Mouse (Mus musculus) CH12.LX (cell line): ENCODE results near the gene Gm17509. TPM values are rescaled to one million over a fixed set of nuclear protein-coding genes. Genes with fewer than 3 reads are reported as not detected.

Experiments
- DNase-seq: peaks from one replicate; pipeline ENCODE4 v3.0.0-alpha.2; 2013; ENCODE audit errors: extremely low read depth
- H3K27ac ChIP-seq: 2 replicates; pipeline ENCODE4 v1.5.1; 2012; ENCODE audit warnings: low read depth, mild to moderate bottlenecking, control low read depth, moderate library complexity; ENCODE audit not compliant: insufficient read depth
- H3K27me3 ChIP-seq: replicated peaks from 2 replicates; pipeline ENCODE3; 2012; ENCODE audit warnings: inconsistent platforms
- H3K36me3 ChIP-seq, 2 experiments: replicated peaks in 1 of 2; 2 replicates each; pipeline versions ENCODE3 to v1.6.1; 2012; ENCODE audit warnings: inconsistent platforms in 1 of 2, low read length in 1 of 2, mild to moderate bottlenecking in 1 of 2, mixed read lengths in 1 of 2, moderate library complexity in 1 of 2; ENCODE audit not compliant: control insufficient read depth in 1 of 2, insufficient read depth in 1 of 2
- H3K4me1 ChIP-seq, 2 experiments: 2 replicates each; pipeline ENCODE4 v1.6.1; 2012; ENCODE audit warnings: inconsistent platforms in 1 of 2, moderate library complexity in 1 of 2; ENCODE audit not compliant: insufficient read depth in 2 of 2, control insufficient read depth in 1 of 2
- H3K4me2 ChIP-seq: 2 replicates; pipeline ENCODE4 v1.6.1; 2012; ENCODE audit warnings: low read depth, mild to moderate bottlenecking, control low read depth; ENCODE audit not compliant: poor library complexity, insufficient read depth, severe bottlenecking
- H3K4me3 ChIP-seq, 3 experiments: fragments of 150-350 bp in 1 of 3; sonication (generic) in 1 of 3; replicated peaks in 1 of 3; 2 replicates each; pipeline versions ENCODE3 to v1.5.1; 2011 to 2012; ENCODE audit warnings: low read depth in 2 of 3, low read length in 2 of 3, mild to moderate bottlenecking in 2 of 3, moderate library complexity in 2 of 3, control low read depth in 1 of 3, improper control_type of control experiment in 1 of 3, inconsistent platforms in 1 of 3, mixed read lengths in 1 of 3; ENCODE audit not compliant: poor library complexity in 1 of 3
- H3K79me2 ChIP-seq: replicated peaks from 2 replicates; pipeline ENCODE4 v1.6.1; 2012; ENCODE audit warnings: mild to moderate bottlenecking, moderate library complexity; ENCODE audit not compliant: control insufficient read depth, poor library complexity, insufficient read depth, severe bottlenecking; ENCODE audit errors: extremely low read depth
- H3K9ac ChIP-seq: 2 replicates; pipeline ENCODE4 v1.6.1; 2012; ENCODE audit warnings: low read depth, mild to moderate bottlenecking, control low read depth, moderate library complexity; ENCODE audit not compliant: insufficient read depth
- H3K9me3 ChIP-seq: replicated peaks from 2 replicates; pipeline ENCODE3; 2012; ENCODE audit warnings: low read length, inconsistent platforms, mixed read lengths
- CHD2 ChIP-seq: IDR thresholded peaks from 2 replicates; pipeline ENCODE4 v1.6.1; 2011; ENCODE audit warnings: low read length, improper control_type of control experiment
- CTCF ChIP-seq, 2 experiments: IDR thresholded peaks in 1 of 2; conservative IDR thresholded peaks in 1 of 2; 2 replicates each; pipeline ENCODE4 v1.5.1; 2011 to 2012; ENCODE audit warnings: low read depth in 2 of 2, low read length in 2 of 2, improper control_type of control experiment in 1 of 2, inconsistent platforms in 1 of 2, mild to moderate bottlenecking in 1 of 2, moderate library complexity in 1 of 2
- HCFC1 ChIP-seq: IDR thresholded peaks from 2 replicates; pipeline ENCODE4 v1.6.1; 2012; ENCODE audit warnings: low read depth, mild to moderate bottlenecking, inconsistent platforms, low read length, improper control_type of control experiment
- IRF4 ChIP-seq: IDR thresholded peaks from 2 replicates; pipeline ENCODE4 v1.6.1; 2014; ENCODE audit warnings: low read depth, mild to moderate bottlenecking, inconsistent platforms, low read length, improper control_type of control experiment
- JUND ChIP-seq: conservative IDR thresholded peaks from 2 replicates; pipeline ENCODE4 v1.6.1; 2011; ENCODE audit warnings: low read depth, low read length, improper control_type of control experiment
- KAT2A ChIP-seq: IDR thresholded peaks from 2 replicates; pipeline ENCODE4 v1.6.1; 2012; ENCODE audit warnings: low read length, improper control_type of control experiment, inconsistent platforms; ENCODE audit not compliant: insufficient replicate concordance
- MAX ChIP-seq: IDR thresholded peaks from 2 replicates; pipeline ENCODE4 v1.6.1; 2011; ENCODE audit warnings: low read length, improper control_type of control experiment
- MAZ ChIP-seq: IDR thresholded peaks from 2 replicates; pipeline ENCODE4 v1.6.1; 2012; ENCODE audit warnings: low read depth, mild to moderate bottlenecking, inconsistent platforms, low read length, improper control_type of control experiment, moderate library complexity
- MEF2A ChIP-seq: IDR thresholded peaks from 2 replicates; pipeline ENCODE4 v1.6.1; 2014; ENCODE audit warnings: low read depth, mild to moderate bottlenecking, inconsistent platforms, low read length, improper control_type of control experiment, borderline replicate concordance
- MXI1 ChIP-seq: IDR thresholded peaks from 2 replicates; pipeline ENCODE4 v1.6.1; 2011; ENCODE audit warnings: mild to moderate bottlenecking, low read depth, low read length, improper control_type of control experiment
- NELFE ChIP-seq: IDR thresholded peaks from 2 replicates; pipeline ENCODE4 v1.6.1; 2011; ENCODE audit warnings: low read depth, low read length, improper control_type of control experiment
- NRF1 ChIP-seq: IDR thresholded peaks from 2 replicates; pipeline ENCODE4 v1.6.1; 2014; ENCODE audit warnings: low read depth, mild to moderate bottlenecking, inconsistent platforms, low read length, improper control_type of control experiment, moderate library complexity
- RAD21 ChIP-seq: IDR thresholded peaks from 2 replicates; pipeline ENCODE4 v1.6.1; 2011; ENCODE audit warnings: low read depth, mild to moderate bottlenecking, low read length, improper control_type of control experiment, moderate library complexity
- SMC3 ChIP-seq: IDR thresholded peaks from 2 replicates; pipeline ENCODE4 v1.6.1; 2011; ENCODE audit warnings: low read depth, low read length, improper control_type of control experiment
- TBP ChIP-seq: conservative IDR thresholded peaks from 2 replicates; pipeline ENCODE4 v1.6.1; 2011; ENCODE audit warnings: low read depth, low read length, improper control_type of control experiment
- TCF12 ChIP-seq: IDR thresholded peaks from 2 replicates; pipeline ENCODE4 v1.6.1; 2014; ENCODE audit warnings: low read depth, mild to moderate bottlenecking, inconsistent platforms, low read length, improper control_type of control experiment
- USF2 ChIP-seq: conservative IDR thresholded peaks from 2 replicates; pipeline ENCODE4 v1.6.1; 2011; ENCODE audit warnings: low read depth, low read length, improper control_type of control experiment
- ZKSCAN1 ChIP-seq: IDR thresholded peaks from 2 replicates; pipeline ENCODE4 v1.6.1; 2012; ENCODE audit warnings: low read depth, inconsistent platforms, low read length, improper control_type of control experiment, borderline replicate concordance
- ZMIZ1 ChIP-seq: IDR thresholded peaks from 2 replicates; pipeline ENCODE4 v1.6.1; 2012; ENCODE audit warnings: low read depth, mild to moderate bottlenecking, inconsistent platforms, low read length, improper control_type of control experiment
- ZNF384 ChIP-seq: IDR thresholded peaks from 2 replicates; pipeline ENCODE4 v1.6.1; 2012; ENCODE audit warnings: low read depth, low read length, improper control_type of control experiment, inconsistent platforms
- dilution Hi-C: fragments of 300-500 bp; cut with MboI; formaldehyde crosslinking; loops from 2 replicates; pipeline ENCODE4 v1.14.3; 2020; ENCODE audit warnings: low sequenced_read_pairs; ENCODE audit not compliant: extremely low pct_unique_long_range_greater_than_20kb, extremely low pct_ligation_motif_present
- in situ Hi-C: fragments of 300-500 bp; cut with MboI; formaldehyde crosslinking; loops from 3 replicates; pipeline ENCODE4 v1.14.3; 2019; ENCODE audit warnings: low sequenced_read_pairs, low pct_ligation_motif_present, low pct_unique_long_range_greater_than_20kb, mixed read lengths
- polyA plus RNA-seq: library from polyadenylated mRNA; unstranded; fragments of >175 nt; gene quantifications from 2 replicates; pipeline ENCODE4 v1.2.1, GENCODE M21; 2012; ENCODE audit warnings: low read depth; ENCODE audit not compliant: insufficient read length
- total RNA-seq, 2 experiments: library from RNA; depleted of rRNA; stranded (reverse); fragments of 300-350 nt in 1 of 2; fragments of >200 nt in 1 of 2; gene quantifications; 2 replicates each; pipeline ENCODE4 v1.2.3; 2012 to 2014

Gm17509 gene
- total and polyA plus RNA-seq, 3 experiments, result not detected

- H3K9me3 ChIP-seq, result peaks cover 64% of the 10 kb centered on the region
- DNase-seq, result no peak
- dilution Hi-C loops (no loop called here), in situ Hi-C loops (no loop called here)
- H3K36me3 ChIP-seq, result no peaks in the 10 kb centered on the region
- no peaks in the 10 kb centered on the region for H3K27me3 ChIP-seq
- no peak for TF ChIP-seq MAX
- TF ChIP-seq TCF12, result no peak
- no peak for TF ChIP-seq KAT2A
- TF ChIP-seq HCFC1, result no peak
- no peak for TF ChIP-seq RAD21
- no peak for TF ChIP-seq ZNF384
- TF ChIP-seq TBP, result no peak
- TF ChIP-seq SMC3, result no peak
- H3K9ac ChIP-seq, result no peak overlapping the region
- H3K4me2 ChIP-seq, result no peak overlapping the region; the same call in 1 of the 2 replicates
- H3K27ac ChIP-seq, result no peak overlapping the region; the same call in 1 of the 2 replicates
- H3K4me1 ChIP-seq, result no peaks in the 10 kb centered on the region
- no peak overlapping the region for H3K4me3 ChIP-seq
- H3K79me2 ChIP-seq, result no peaks in the 10 kb centered on the region
Measured at GRCm38 (mm10) chr13:117211386-117211875, 9.4 kb downstream of the Gm17509 start.

DNA sequence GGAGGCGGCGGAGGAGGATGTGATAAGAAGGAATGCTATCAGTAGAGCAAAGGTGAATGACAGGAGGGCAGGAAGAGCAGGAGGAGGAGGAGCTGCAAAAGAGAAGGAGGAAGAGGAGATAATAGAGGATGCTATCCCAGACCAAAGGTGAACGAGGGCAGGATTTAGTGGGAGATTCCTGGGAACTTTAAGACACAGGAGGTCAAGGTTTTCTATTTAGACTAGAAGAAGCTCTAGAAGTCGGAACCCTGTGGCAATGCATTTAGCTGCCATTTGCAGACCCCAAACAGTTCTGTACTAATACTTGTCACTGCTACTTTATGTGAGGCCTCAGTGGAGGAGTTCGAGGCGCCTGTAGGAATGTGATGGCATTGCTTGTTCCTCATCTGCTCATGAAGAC, 12.6 kb downstream of the Gm17509 start, which contains the start of gene Emb:
Gene Emb (plus strand): TSS at position 301 of the 400 bp plus-strand sequence.
- H3K4me2 ChIP-seq, result no peak within 1 kb of the TSS
- dilution Hi-C loops, result no loop called here
- no peaks in the 10 kb centered on the region for H3K36me3 ChIP-seq
- DNase-seq, result no peak
- no peak within 1 kb of the TSS for H3K27ac ChIP-seq
- TF ChIP-seq MXI1 (no peak), MEF2A (no peak), ZMIZ1 (no peak), CTCF (conservative IDR thresholded peaks at IDR 0.05 in 1 of 2, IDR thresholded peaks at IDR 0.05 in 1 of 2; ENCODE audit: low read depth in 2 of 2, low read length in 2 of 2) (no peak), HCFC1 (no peak), ZKSCAN1 (no peak), USF2 (no peak), NELFE (no peak), NRF1 (no peak), MAX (no peak), MAZ (no peak), IRF4 (no peak), JUND (no peak), CHD2 (no peak)
- TF ChIP-seq, all 38 proteins: peak for 0
- Histone ChIP-seq H3K9me3 (peaks cover 75% of the 10 kb centered on the region), H3K27me3 (no peaks in the 10 kb centered on the region), H3K79me2 (no peaks in the 10 kb centered on the region), H3K9ac (no peak within 1 kb of the TSS), H3K4me3 (no peak within 1 kb of the TSS), H3K4me1 (no peaks in the 10 kb centered on the region)
- in situ Hi-C loops, result no loop called here
